Mouse (Mus musculus): ENCODE measurements around the gene Tlk2.

DNA sequence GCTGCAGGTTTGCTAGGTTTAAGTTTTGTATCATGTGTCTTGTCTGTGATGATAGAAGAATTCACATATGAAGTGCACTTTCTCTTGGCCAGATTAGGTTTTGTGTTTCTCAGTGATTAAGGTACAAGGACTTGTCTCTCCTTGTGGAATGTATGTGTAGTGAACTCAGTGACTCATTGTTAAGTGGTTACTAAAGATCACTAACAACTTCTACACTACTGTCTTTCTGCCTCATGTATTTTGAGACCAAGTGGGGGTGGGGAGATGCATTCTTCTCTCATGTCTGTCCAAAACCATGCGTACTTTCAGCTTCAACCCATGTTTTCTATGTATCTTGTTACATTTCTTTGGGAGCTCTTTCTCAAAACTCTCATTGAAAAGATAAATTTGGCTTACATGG is 31.4 kb downstream of the Tlk2 start:
- TF ChIP-seq POLR2A (IDR thresholded peaks at IDR 0.05; ENCODE audit: low read depth, low read length) (no peak), CTCF (IDR thresholded peaks at IDR 0.05; ENCODE audit: borderline replicate concordance, insufficient read depth, low read length) (no peak)
